Mouse (Mus musculus) embryo, embryonic 9.5 days (tissue): Measurements from ENCODE around the gene Mamld1.

Experiments used
- DNase-seq: peaks from one replicate; pipeline ENCODE4 v3.0.0-alpha.2; 2017; ENCODE audit errors: extremely low spot score

Mamld1 gene

GRCm38 (mm10) chrX:71131464-71131863 lies 81.4 kb downstream of the Mamld1 start:
- DNase-seq = no peak

- no peak for DNase-seq
Measured at GRCm38 (mm10) chrX:71141390-71141789, 91.3 kb downstream of the Mamld1 start.

- no peak for DNase-seq
Measured at GRCm38 (mm10) chrX:71149441-71150050, 99.5 kb downstream of the Mamld1 start.

- DNase-seq = no peak
Measured at GRCm38 (mm10) chrX:71150551-71151001, 100.5 kb downstream of the Mamld1 start.

GRCm38 (mm10) chrX:71181526-71181925 lies 131.5 kb downstream of the Mamld1 start:
- DNase-seq = no peak

GRCm38 (mm10) chrX:71183671-71184070 lies 133.6 kb downstream of the Mamld1 start:
- DNase-seq = no peak

GRCm38 (mm10) chrX:71186396-71186795 lies 136.3 kb downstream of the Mamld1 start:
- no peak for DNase-seq

GRCm38 (mm10) chrX:71204776-71205175 lies 154.7 kb downstream of the Mamld1 start:
- DNase-seq = no peak
